Mouse (Mus musculus) stomach, embryonic 14.5 days (tissue): Measurements from ENCODE around the gene Olfr625-ps1. TPM values are rescaled to one million over a fixed set of nuclear protein-coding genes. Genes with fewer than 3 reads are reported as not detected.

Source experiments
- ATAC-seq: fragments of 200-750 bp; cut with Nextera tagmentation; 2 replicates; pipeline ENCODE4 v1.8.0; 2017; ENCODE audit warnings: low read depth, moderate TSS enrichment; ENCODE audit not compliant: insufficient number of reproducible peaks, insufficient read depth, low FRiP score
- H3K27ac ChIP-seq: fragments of 300-500 bp; sonication (generic); 2 replicates; pipeline ENCODE4 v1.5.1; 2014; ENCODE audit warnings: mild to moderate bottlenecking, low read length, moderate library complexity, mixed read lengths
- H3K27me3 ChIP-seq: fragments of 300-500 bp; sonication (generic); 2 replicates; pipeline ENCODE4 v1.6.1; 2014; ENCODE audit warnings: low read length, control low read depth, mixed read lengths; ENCODE audit not compliant: control insufficient read depth, insufficient read depth
- H3K36me3 ChIP-seq: fragments of 300-500 bp; sonication (generic); 2 replicates; pipeline ENCODE4 v1.6.1; 2014; ENCODE audit warnings: mild to moderate bottlenecking, control low read depth, low read length, moderate library complexity, mixed read lengths; ENCODE audit not compliant: control insufficient read depth, insufficient read depth
- H3K4me1 ChIP-seq: fragments of 300-500 bp; sonication (generic); 2 replicates; pipeline ENCODE4 v1.6.1; 2014; ENCODE audit warnings: low read length, control low read depth, mixed read lengths; ENCODE audit not compliant: control insufficient read depth, insufficient read depth
- H3K4me2 ChIP-seq: fragments of 300-500 bp; sonication (generic); replicated peaks from 2 replicates; pipeline ENCODE4 v1.6.1; 2014; ENCODE audit warnings: low read depth, low read length, control low read depth
- H3K4me3 ChIP-seq: fragments of 300-500 bp; sonication (generic); 2 replicates; pipeline ENCODE4 v1.5.1; 2014; ENCODE audit warnings: low read depth, low read length, control low read depth
- H3K9ac ChIP-seq: fragments of 300-500 bp; sonication (generic); replicated peaks from 2 replicates; pipeline ENCODE4 v1.6.1; 2014; ENCODE audit warnings: low read depth, mild to moderate bottlenecking, control low read depth, low read length, moderate library complexity, mixed read lengths
- H3K9me3 ChIP-seq: fragments of 300-500 bp; sonication (generic); 2 replicates; pipeline ENCODE4 v1.6.1; 2016; ENCODE audit warnings: low read depth, low read length, control low read depth; ENCODE audit not compliant: control insufficient read depth
- WGBS: fragments of 180-500 bp; shearing (Covaris S2); extraction: QIAGEN DNeasy Blood & Tissue Kit; methylation state at CpG from one replicate; pipeline ENCODE4 v1.1.7; 2014; 5-methylcytosine and 5-hydroxymethylcytosine counted together
- polyA plus RNA-seq: library from polyadenylated mRNA; unstranded; fragments of >200 nt; fragmentation: Nextera tagmentation; extraction: Ambion mirVana; gene quantifications from 2 replicates; pipeline ENCODE4 v1.2.1, GENCODE M21; 2014

Olfr625-ps1 gene
- not detected in 2 replicates for polyA plus RNA-seq

DNA sequence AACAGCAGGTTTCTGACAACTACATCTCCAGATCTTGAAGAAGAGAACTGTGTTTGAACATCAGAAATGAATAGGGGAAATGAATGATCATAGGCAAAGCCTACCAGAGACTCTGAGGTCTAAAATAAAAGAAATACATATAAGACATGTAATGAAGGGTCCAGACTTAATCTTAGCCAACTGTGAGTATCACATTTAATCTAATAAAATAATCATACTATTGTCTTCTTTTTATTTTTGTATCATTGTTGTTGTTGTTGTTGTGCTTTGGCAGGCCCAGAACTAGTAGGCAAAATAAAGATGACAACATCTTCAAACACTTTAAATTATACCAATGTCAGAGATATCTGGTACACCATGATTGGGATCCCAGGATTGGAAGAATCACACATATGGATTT lies at the start of gene Olfr625-ps1:
Gene Olfr625-ps1, plus strand, starts transcription at position 301 of the 400 bp plus-strand sequence.
- Histone ChIP-seq H3K27me3 (no peaks in the 10 kb centered on the region), H3K9ac (no peak within 1 kb of the TSS), H3K4me2 (no peak within 1 kb of the TSS), H3K27ac (no peak within 1 kb of the TSS), H3K9me3 (no peaks in the 10 kb centered on the region), H3K4me3 (no peak within 1 kb of the TSS), H3K4me1 (no peaks in the 10 kb centered on the region), H3K36me3 (no peaks in the 10 kb centered on the region)
- ATAC-seq, result no peak

DNA sequence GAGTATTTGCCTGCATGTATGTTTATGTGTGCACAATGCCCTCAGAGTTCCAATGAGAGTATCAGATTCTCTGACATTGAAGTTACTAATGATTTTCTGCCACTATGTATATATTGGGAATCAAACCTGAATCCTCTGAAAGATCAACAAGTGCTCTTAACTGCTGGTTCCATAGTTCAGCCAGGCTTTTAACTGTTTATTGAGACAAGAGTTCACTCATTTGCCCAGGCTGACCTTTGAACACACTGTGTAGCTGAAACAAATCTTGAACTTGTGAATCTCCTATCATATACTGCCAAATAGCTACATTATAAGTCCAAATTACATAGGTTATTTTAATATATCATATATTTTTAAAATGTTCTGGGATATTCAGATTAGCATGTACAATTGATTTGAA lies 45.7 kb upstream of the Olfr625-ps1 start:
- H3K27me3 ChIP-seq, result no peaks in the 10 kb centered on the region
- no peaks in the 10 kb centered on the region for H3K36me3 ChIP-seq
- H3K27ac ChIP-seq, result no peak overlapping the region
- no peaks in the 10 kb centered on the region for H3K9me3 ChIP-seq
- H3K4me2 ChIP-seq, result no peak overlapping the region
- H3K4me1 ChIP-seq, result no peaks in the 10 kb centered on the region
- no peak overlapping the region for H3K4me3 ChIP-seq
- no peak overlapping the region for H3K9ac ChIP-seq
- ATAC-seq, result no peak

DNA sequence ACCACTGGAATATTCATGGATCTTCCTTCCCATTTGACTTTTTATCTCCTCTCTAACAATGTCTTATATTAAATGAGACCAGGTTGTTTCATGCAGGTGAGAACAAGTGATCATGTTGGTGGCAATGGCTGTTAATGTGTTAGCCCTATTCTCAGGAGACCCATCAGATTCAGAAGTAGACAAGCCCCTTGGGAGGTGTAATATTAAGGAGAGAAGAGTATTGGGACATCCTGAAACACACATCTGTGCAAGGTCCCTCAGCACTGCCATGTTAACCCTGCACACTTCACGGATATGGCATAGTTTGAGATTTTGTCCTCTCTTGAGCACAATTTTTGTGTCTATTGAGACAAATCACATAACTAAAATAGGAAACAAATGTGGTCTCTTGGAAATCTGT lies 39.9 kb upstream of the Olfr625-ps1 start, which contains the start of gene Olfr622:
Gene Olfr622, minus strand, starts transcription at position 101 of the 400 bp plus-strand sequence.
- H3K9ac ChIP-seq, result no peak within 1 kb of the TSS
- WGBS, result 86% methylated on average over 1 of the region's 1 CpGs
- no peak within 1 kb of the TSS for H3K4me2 ChIP-seq
- H3K36me3 ChIP-seq, result no peaks in the 10 kb centered on the region
- no peak for ATAC-seq
- H3K27me3 ChIP-seq, result no peaks in the 10 kb centered on the region
- no peak within 1 kb of the TSS for H3K4me3 ChIP-seq
- no peak within 1 kb of the TSS for H3K27ac ChIP-seq
- H3K9me3 ChIP-seq, result no peaks in the 10 kb centered on the region
- no peaks in the 10 kb centered on the region for H3K4me1 ChIP-seq

DNA sequence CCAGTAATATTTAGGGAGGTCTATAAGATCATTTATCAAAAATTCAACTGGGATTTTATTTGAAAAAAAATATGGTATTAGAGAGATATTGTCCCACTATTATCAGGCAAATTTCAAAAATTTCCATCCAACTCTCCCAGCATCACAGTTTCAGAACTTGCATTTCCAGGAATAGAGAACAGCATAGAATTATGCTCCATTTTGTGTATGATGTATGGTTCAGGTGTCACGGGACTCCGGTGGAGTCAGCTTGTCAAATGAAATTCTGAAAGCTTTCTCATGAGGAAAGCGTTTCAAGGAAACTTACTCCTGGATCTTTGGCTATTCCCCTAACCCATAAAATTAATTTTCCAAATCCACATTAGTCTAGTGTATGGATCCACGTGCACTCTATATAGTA lies 38.5 kb upstream of the Olfr625-ps1 start:
- Histone ChIP-seq H3K4me1 (no peaks in the 10 kb centered on the region), H3K4me2 (no peak overlapping the region), H3K4me3 (no peak overlapping the region), H3K27ac (no peak overlapping the region), H3K27me3 (no peaks in the 10 kb centered on the region), H3K36me3 (no peaks in the 10 kb centered on the region), H3K9ac (no peak overlapping the region), H3K9me3 (no peaks in the 10 kb centered on the region)
- 69% methylated on average over 4 of the region's 4 CpGs for whole genome bisulfite sequencing
- no peak for ATAC-seq

DNA sequence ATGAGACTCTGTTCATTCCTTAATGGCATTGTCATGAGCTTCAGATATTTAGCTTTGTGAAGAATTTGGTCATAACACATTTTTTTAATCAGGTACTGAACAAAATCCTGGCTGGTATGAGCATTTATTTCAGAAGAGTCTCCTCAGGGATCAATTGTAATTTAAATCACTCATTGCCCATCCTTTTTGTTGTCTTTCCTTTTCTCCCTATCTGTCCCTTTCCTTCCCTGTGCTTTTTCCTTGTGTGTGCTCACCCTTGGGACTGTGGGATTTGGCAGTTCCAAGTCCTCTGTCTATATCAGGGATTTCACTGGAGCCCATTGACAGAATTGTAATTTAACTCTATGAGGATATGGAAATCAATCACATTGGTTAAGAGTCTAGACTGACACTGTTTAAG lies 18.9 kb upstream of the Olfr625-ps1 start, which contains the start of gene Olfr623:
Gene Olfr623, minus strand, starts transcription at position 101 of the 400 bp plus-strand sequence.
- H3K4me3 ChIP-seq, result no peak within 1 kb of the TSS
- no peaks in the 10 kb centered on the region for H3K27me3 ChIP-seq
- H3K27ac ChIP-seq, result no peak within 1 kb of the TSS
- H3K36me3 ChIP-seq, result no peaks in the 10 kb centered on the region
- H3K4me2 ChIP-seq, result no peak within 1 kb of the TSS
- no peaks in the 10 kb centered on the region for H3K4me1 ChIP-seq
- no peaks in the 10 kb centered on the region for H3K9me3 ChIP-seq
- H3K9ac ChIP-seq, result no peak within 1 kb of the TSS
- no peak for ATAC-seq

DNA sequence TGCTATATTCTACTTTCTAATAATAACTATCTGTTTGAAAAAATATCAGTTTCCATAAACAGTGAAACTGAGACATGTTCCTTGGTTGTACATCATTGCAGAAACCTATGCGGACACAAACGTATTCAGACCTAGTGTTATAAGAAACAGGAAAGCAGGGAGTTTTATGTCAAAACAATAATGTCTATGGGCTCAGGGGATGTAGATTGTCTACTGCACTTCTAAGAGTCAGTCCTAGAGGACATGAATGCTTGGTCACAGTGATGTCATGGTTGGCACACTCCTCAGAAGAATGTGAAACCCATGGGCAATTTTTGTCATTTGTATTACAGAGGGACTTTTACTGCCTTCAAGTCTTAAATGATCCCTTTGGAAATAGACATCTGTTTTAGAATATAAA lies 11.4 kb upstream of the Olfr625-ps1 start, which contains the start of gene Olfr624:
Gene Olfr624, minus strand, starts transcription at position 101 of the 400 bp plus-strand sequence.
- Histone ChIP-seq H3K4me2 (no peak within 1 kb of the TSS), H3K27me3 (no peaks in the 10 kb centered on the region), H3K4me1 (no peaks in the 10 kb centered on the region), H3K4me3 (no peak within 1 kb of the TSS), H3K27ac (no peak within 1 kb of the TSS), H3K9ac (no peak within 1 kb of the TSS), H3K36me3 (no peaks in the 10 kb centered on the region), H3K9me3 (no peaks in the 10 kb centered on the region)
- no peak for ATAC-seq
- 83% methylated on average over 2 of the region's 2 CpGs for WGBS

DNA sequence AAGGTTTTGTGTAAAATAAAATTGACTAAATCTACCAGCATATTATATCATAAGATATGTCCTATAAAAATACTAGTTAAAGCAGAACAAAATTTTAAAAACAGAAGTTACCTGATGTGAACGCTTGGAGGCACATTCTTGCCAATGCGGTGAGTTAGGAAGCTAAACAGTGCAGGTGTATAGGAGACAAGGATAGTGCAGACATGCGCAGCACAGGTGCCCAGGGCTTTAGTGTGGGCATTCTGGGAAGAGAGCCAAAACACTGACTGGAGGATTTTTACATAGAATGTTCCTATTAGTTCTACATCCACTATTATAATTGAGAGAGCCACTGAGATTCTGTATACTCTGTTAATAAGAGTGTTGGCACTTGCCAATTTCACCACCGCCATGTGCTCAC lies 16.9 kb downstream of the Olfr625-ps1 start:
- H3K4me2 ChIP-seq, result no peak overlapping the region
- H3K27me3 ChIP-seq, result no peaks in the 10 kb centered on the region
- no peak overlapping the region for H3K27ac ChIP-seq
- no peak overlapping the region for H3K9ac ChIP-seq
- no peaks in the 10 kb centered on the region for H3K4me1 ChIP-seq
- 90% methylated on average over 4 of the region's 4 CpGs for WGBS
- H3K4me3 ChIP-seq, result no peak overlapping the region
- no peaks in the 10 kb centered on the region for H3K36me3 ChIP-seq
- no peaks in the 10 kb centered on the region for H3K9me3 ChIP-seq
- ATAC-seq, result no peak

DNA sequence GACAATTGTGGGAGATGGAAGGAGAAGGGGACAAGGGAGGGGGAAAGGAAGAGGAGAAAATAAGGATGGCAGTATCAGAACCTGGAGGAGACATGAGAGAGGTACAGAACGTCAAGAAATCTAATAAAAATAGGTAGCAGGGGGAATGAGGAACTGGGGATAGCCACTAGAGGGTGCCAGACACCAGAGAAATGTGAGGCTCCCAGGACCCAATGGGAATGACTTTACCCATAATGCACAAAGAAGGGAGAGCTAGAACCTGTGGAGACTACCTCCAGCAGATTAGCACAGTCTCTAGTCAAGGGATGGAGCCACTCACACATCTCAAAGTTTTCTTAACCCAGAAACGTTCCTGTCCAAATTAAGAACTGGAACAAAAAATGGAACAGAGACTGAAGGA lies 29.5 kb downstream of the Olfr625-ps1 start:
- Histone ChIP-seq H3K27me3 (no peaks in the 10 kb centered on the region), H3K4me3 (no peak overlapping the region), H3K4me1 (no peaks in the 10 kb centered on the region), H3K27ac (no peak overlapping the region), H3K9ac (no peak overlapping the region), H3K9me3 (no peaks in the 10 kb centered on the region), H3K4me2 (no peak overlapping the region), H3K36me3 (no peaks in the 10 kb centered on the region)
- ATAC-seq, result no peak
- 29% methylated on average over 2 of the region's 2 CpGs for WGBS

DNA sequence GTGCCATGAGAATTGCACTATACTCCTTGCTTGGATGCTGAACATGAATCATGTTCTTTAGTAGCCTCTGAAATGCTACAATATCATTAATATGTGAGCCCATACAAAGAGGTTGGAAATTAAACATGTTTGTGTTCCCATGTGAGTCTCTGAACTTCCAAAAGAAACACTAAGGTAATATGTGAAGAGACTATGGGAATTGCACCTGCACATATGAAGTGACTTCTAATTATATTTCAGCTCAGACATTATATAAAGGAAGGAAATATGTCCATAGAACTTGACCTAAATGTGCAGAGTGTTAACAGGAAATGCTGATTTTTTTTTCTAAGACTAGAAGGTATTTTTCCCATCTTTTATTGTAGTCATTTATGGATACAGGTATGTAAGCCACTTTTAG lies 31.9 kb downstream of the Olfr625-ps1 start, which contains the start of gene Olfr243:
Gene Olfr243, plus strand, starts transcription at position 301 of the 400 bp plus-strand sequence.
- no peaks in the 10 kb centered on the region for H3K36me3 ChIP-seq
- no peak within 1 kb of the TSS for H3K4me3 ChIP-seq
- no peak for ATAC-seq
- no peaks in the 10 kb centered on the region for H3K4me1 ChIP-seq
- no peak within 1 kb of the TSS for H3K27ac ChIP-seq
- H3K9me3 ChIP-seq, result no peaks in the 10 kb centered on the region
- H3K4me2 ChIP-seq, result no peak within 1 kb of the TSS
- no peaks in the 10 kb centered on the region for H3K27me3 ChIP-seq
- no peak within 1 kb of the TSS for H3K9ac ChIP-seq
